Mouse (Mus musculus): ENCODE data around the gene Zfp985. TPM values are rescaled to one million over a fixed set of nuclear protein-coding genes. Genes with fewer than 3 reads are reported as not detected.
A peak's percentile ranks its signal among the peaks of the same experiment; 100 is the strongest.
"Not testable (repeated sequence)": the region's sequence is repeated elsewhere in the genome, so short reads cannot be mapped to it uniquely, and the experiment has no call there.

The Zfp985 gene
- total RNA-seq, 1 experiment: 45.4 TPM

- no peak for TF ChIP-seq CHD2 (IDR thresholded peaks at IDR 0.05; ENCODE audit: low read depth, low read length)
- no peak for TF ChIP-seq ZNF384 (IDR thresholded peaks at IDR 0.05; ENCODE audit: low read depth, low read length)
- TF ChIP-seq HCFC1 (IDR thresholded peaks at IDR 0.05; ENCODE audit: borderline replicate concordance, insufficient read depth, low read length): no peak
- no peak for TF ChIP-seq MAFK (IDR thresholded peaks at IDR 0.05; ENCODE audit: insufficient read depth, low read depth, low read length)
- TF ChIP-seq ZC3H11A (IDR thresholded peaks at IDR 0.05; ENCODE audit: borderline replicate concordance, low read depth, low read length): no peak
- H3K9me3 ChIP-seq (ENCODE audit: control insufficient read depth, insufficient read depth, low read depth, low read length): peaks cover 6% of the 10 kb centered on the region
- no peak overlapping the region for H3K9ac ChIP-seq (ENCODE audit: insufficient read depth, low read depth, low read length, poor library complexity, severe bottlenecking)
- in situ Hi-C loops (cut with MboI; ENCODE audit: low sequenced_read_pairs in 2 of 2, unreplicated experiment in 2 of 2): no loop called here
- DNase-seq (ENCODE audit: low read depth, low spot score): no peak
- no peaks in the 10 kb centered on the region; a peak in 1 of 4 replicates for H3K4me1 ChIP-seq (ENCODE audit: control insufficient read depth in 2 of 2, insufficient read depth in 2 of 2, low read length in 2 of 2, poor library complexity in 1 of 2)
- H3K36me3 ChIP-seq (ENCODE audit: control insufficient read depth, insufficient read depth, low read length, poor library complexity, severe bottlenecking): no peaks in the 10 kb centered on the region
- no peak overlapping the region for H3K4me3 ChIP-seq (ENCODE audit: insufficient read depth in 1 of 2, low read depth in 1 of 2, low read length in 2 of 2, poor library complexity in 1 of 2, severe bottlenecking in 1 of 2)
- H3K27ac ChIP-seq (ENCODE audit: insufficient read depth, low read depth, low read length, poor library complexity, severe bottlenecking): no peak overlapping the region
These were observed 22.7 kb upstream of the Zfp985 start for GRCm38 (mm10) chr4:147530366-147530765.

GRCm38 (mm10) chr4:147535916-147536315, 17.2 kb upstream of the Zfp985 start:
- H3K9ac ChIP-seq (ENCODE audit: insufficient read depth, low read depth, low read length, poor library complexity, severe bottlenecking); H3K27ac ChIP-seq (ENCODE audit: insufficient read depth, low read depth, low read length, poor library complexity, severe bottlenecking); H3K4me1 ChIP-seq (ENCODE audit: control insufficient read depth in 2 of 2, insufficient read depth in 2 of 2, low read length in 2 of 2, poor library complexity in 1 of 2); H3K9me3 ChIP-seq (ENCODE audit: control insufficient read depth, insufficient read depth, low read depth, low read length); H3K4me3 ChIP-seq (ENCODE audit: insufficient read depth in 1 of 2, low read depth in 1 of 2, low read length in 2 of 2, poor library complexity in 1 of 2, severe bottlenecking in 1 of 2); H3K36me3 ChIP-seq (ENCODE audit: control insufficient read depth, insufficient read depth, low read length, poor library complexity, severe bottlenecking); in situ Hi-C loops (cut with MboI; ENCODE audit: low sequenced_read_pairs in 2 of 2, unreplicated experiment in 2 of 2); DNase-seq (ENCODE audit: low read depth, low spot score): not testable (repeated sequence)

DNA sequence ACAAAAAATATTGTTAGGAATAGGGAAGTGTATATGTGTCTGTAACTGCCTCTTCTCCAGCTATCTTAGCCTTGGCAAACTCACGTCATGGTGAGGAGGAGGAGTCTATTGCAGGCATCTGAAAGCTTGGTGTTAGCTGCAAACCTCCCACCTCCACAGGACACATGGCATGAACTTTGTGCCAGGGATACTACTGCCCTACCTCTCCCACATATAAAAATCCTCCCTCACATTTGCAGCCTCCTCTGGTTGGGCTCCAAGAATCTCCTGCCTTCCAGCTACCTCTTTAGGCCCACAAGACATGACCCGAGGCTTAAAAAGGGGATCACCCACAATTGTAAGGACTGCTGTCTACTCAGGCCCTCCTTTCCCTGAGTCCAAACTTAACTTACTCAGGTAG, 15.4 kb upstream of the Zfp985 start:
- Histone ChIP-seq H3K4me1 (ENCODE audit: control insufficient read depth in 2 of 2, insufficient read depth in 2 of 2, low read length in 2 of 2, poor library complexity in 1 of 2) (no peaks in the 10 kb centered on the region; a peak in 2 of 4 replicates), H3K27ac (ENCODE audit: insufficient read depth, low read depth, low read length, poor library complexity, severe bottlenecking) (no peak overlapping the region), H3K9ac (ENCODE audit: insufficient read depth, low read depth, low read length, poor library complexity, severe bottlenecking) (no peak overlapping the region), H3K36me3 (ENCODE audit: control insufficient read depth, insufficient read depth, low read length, poor library complexity, severe bottlenecking) (no peaks in the 10 kb centered on the region), H3K4me3 (ENCODE audit: insufficient read depth in 1 of 2, low read depth in 1 of 2, low read length in 2 of 2, poor library complexity in 1 of 2, severe bottlenecking in 1 of 2) (no peak overlapping the region), H3K9me3 (ENCODE audit: control insufficient read depth, insufficient read depth, low read depth, low read length) (no peaks in the 10 kb centered on the region)
- in situ Hi-C loops (cut with MboI; ENCODE audit: low sequenced_read_pairs in 2 of 2, unreplicated experiment in 2 of 2): no loop called here
- TF ChIP-seq CHD2 (IDR thresholded peaks at IDR 0.05; ENCODE audit: low read depth, low read length): no peak
- TF ChIP-seq HCFC1 (IDR thresholded peaks at IDR 0.05; ENCODE audit: borderline replicate concordance, insufficient read depth, low read length): no peak
- TF ChIP-seq MAFK (IDR thresholded peaks at IDR 0.05; ENCODE audit: insufficient read depth, low read depth, low read length): no peak
- no peak for TF ChIP-seq ZC3H11A (IDR thresholded peaks at IDR 0.05; ENCODE audit: borderline replicate concordance, low read depth, low read length)
- no peak for TF ChIP-seq ZNF384 (IDR thresholded peaks at IDR 0.05; ENCODE audit: low read depth, low read length)
- no peak for DNase-seq (ENCODE audit: low read depth, low spot score)

GRCm38 (mm10) chr4:147539918-147540317, 13.2 kb upstream of the Zfp985 start, which contains the start of gene Gm16503:
Gene Gm16503 (plus strand): TSS chr4:147540218.
- H3K4me1 ChIP-seq (ENCODE audit: control insufficient read depth in 2 of 2, insufficient read depth in 2 of 2, low read length in 2 of 2, poor library complexity in 1 of 2); H3K9ac ChIP-seq (ENCODE audit: insufficient read depth, low read depth, low read length, poor library complexity, severe bottlenecking); H3K9me3 ChIP-seq (ENCODE audit: control insufficient read depth, insufficient read depth, low read depth, low read length); in situ Hi-C loops (cut with MboI; ENCODE audit: low sequenced_read_pairs in 2 of 2, unreplicated experiment in 2 of 2); H3K27ac ChIP-seq (ENCODE audit: insufficient read depth, low read depth, low read length, poor library complexity, severe bottlenecking); H3K4me3 ChIP-seq (ENCODE audit: insufficient read depth in 1 of 2, low read depth in 1 of 2, low read length in 2 of 2, poor library complexity in 1 of 2, severe bottlenecking in 1 of 2); DNase-seq (ENCODE audit: low read depth, low spot score); H3K36me3 ChIP-seq (ENCODE audit: control insufficient read depth, insufficient read depth, low read length, poor library complexity, severe bottlenecking): not testable (repeated sequence)

- in situ Hi-C loops (cut with MboI; ENCODE audit: low sequenced_read_pairs in 2 of 2, unreplicated experiment in 2 of 2): no loop called here
- peaks cover 2% of the 10 kb centered on the region; the same call in 1 of the 2 replicates for H3K9me3 ChIP-seq (ENCODE audit: control insufficient read depth, insufficient read depth, low read depth, low read length)
These were observed 12.0 kb upstream of the Zfp985 start for GRCm38 (mm10) chr4:147541105-147541504.

GRCm38 (mm10) chr4:147554361-147554760, 1.3 kb downstream of the Zfp985 start:
- in situ Hi-C loops (cut with MboI; ENCODE audit: low sequenced_read_pairs in 2 of 2, unreplicated experiment in 2 of 2); H3K4me1 ChIP-seq (ENCODE audit: control insufficient read depth in 2 of 2, insufficient read depth in 2 of 2, low read length in 2 of 2, poor library complexity in 1 of 2); H3K36me3 ChIP-seq (ENCODE audit: control insufficient read depth, insufficient read depth, low read length, poor library complexity, severe bottlenecking); H3K9me3 ChIP-seq (ENCODE audit: control insufficient read depth, insufficient read depth, low read depth, low read length); H3K9ac ChIP-seq (ENCODE audit: insufficient read depth, low read depth, low read length, poor library complexity, severe bottlenecking); DNase-seq (ENCODE audit: low read depth, low spot score): not testable (repeated sequence)
- H3K4me3 ChIP-seq (ENCODE audit: insufficient read depth in 1 of 2, low read depth in 1 of 2, low read length in 2 of 2, poor library complexity in 1 of 2, severe bottlenecking in 1 of 2): peak overlapping the region in 1 of 2 experiments; percentile 22; a peak in 1 of 4 replicates
- peak overlapping the region; percentile 55; the same call in 1 of the 2 replicates for H3K27ac ChIP-seq (ENCODE audit: insufficient read depth, low read depth, low read length, poor library complexity, severe bottlenecking)

More at GRCm38 (mm10) chr4:147541105-147541504, 12.0 kb upstream of the Zfp985 start:
- DNase-seq (ENCODE audit: low read depth, low spot score): no peak
- no peak overlapping the region for H3K9ac ChIP-seq (ENCODE audit: insufficient read depth, low read depth, low read length, poor library complexity, severe bottlenecking)
- no peaks in the 10 kb centered on the region for H3K4me1 ChIP-seq (ENCODE audit: control insufficient read depth in 2 of 2, insufficient read depth in 2 of 2, low read length in 2 of 2, poor library complexity in 1 of 2)
- TF ChIP-seq CHD2 (IDR thresholded peaks at IDR 0.05; ENCODE audit: low read depth, low read length): no peak
- TF ChIP-seq MAFK (IDR thresholded peaks at IDR 0.05; ENCODE audit: insufficient read depth, low read depth, low read length): no peak
- TF ChIP-seq ZC3H11A (IDR thresholded peaks at IDR 0.05; ENCODE audit: borderline replicate concordance, low read depth, low read length): no peak
- TF ChIP-seq ZNF384 (IDR thresholded peaks at IDR 0.05; ENCODE audit: low read depth, low read length): no peak
- no peak overlapping the region for H3K4me3 ChIP-seq (ENCODE audit: insufficient read depth in 1 of 2, low read depth in 1 of 2, low read length in 2 of 2, poor library complexity in 1 of 2, severe bottlenecking in 1 of 2)
- no peak overlapping the region for H3K27ac ChIP-seq (ENCODE audit: insufficient read depth, low read depth, low read length, poor library complexity, severe bottlenecking)
- no peaks in the 10 kb centered on the region for H3K36me3 ChIP-seq (ENCODE audit: control insufficient read depth, insufficient read depth, low read length, poor library complexity, severe bottlenecking)

GRCm38 (mm10) chr4:147556921-147557320, 3.8 kb downstream of the Zfp985 start:
- H3K9ac ChIP-seq (ENCODE audit: insufficient read depth, low read depth, low read length, poor library complexity, severe bottlenecking); H3K4me1 ChIP-seq (ENCODE audit: control insufficient read depth in 2 of 2, insufficient read depth in 2 of 2, low read length in 2 of 2, poor library complexity in 1 of 2); DNase-seq (ENCODE audit: low read depth, low spot score); in situ Hi-C loops (cut with MboI; ENCODE audit: low sequenced_read_pairs in 2 of 2, unreplicated experiment in 2 of 2); H3K4me3 ChIP-seq (ENCODE audit: insufficient read depth in 1 of 2, low read depth in 1 of 2, low read length in 2 of 2, poor library complexity in 1 of 2, severe bottlenecking in 1 of 2); H3K36me3 ChIP-seq (ENCODE audit: control insufficient read depth, insufficient read depth, low read length, poor library complexity, severe bottlenecking); H3K9me3 ChIP-seq (ENCODE audit: control insufficient read depth, insufficient read depth, low read depth, low read length): not testable (repeated sequence)
- H3K27ac ChIP-seq (ENCODE audit: insufficient read depth, low read depth, low read length, poor library complexity, severe bottlenecking): 0 out of 2 replicates have a peak overlapping the region, but pooled peaks have one; percentile 50

All from ES-E14 (cell line).